Mouse (Mus musculus): ENCODE results near the gene Mrgprg. TPM values are rescaled to one million over a fixed set of nuclear protein-coding genes. Genes with fewer than 3 reads are reported as not detected.

The Mrgprg gene
- total RNA-seq, 1 experiment from 2014 or later: not detected

Other genes starting within 250 kb of the Mrgprg start
- 151 and 177 TPM in 2 replicates for gene Nap1l4, start 217.9 kb downstream of the Mrgprg start, total RNA-seq (2017)
- gene Cars, start 166.9 kb downstream of the Mrgprg start, total RNA-seq (2017): 51.1 and 63.9 TPM in 2 replicates
- 8.0 and 10.3 TPM in 2 replicates for gene Tnfrsf26, start 138.3 kb downstream of the Mrgprg start, total RNA-seq (2017)
- gene Tnfrsf22, start 117.3 kb downstream of the Mrgprg start, total RNA-seq (2017): 3.7 and 4.7 TPM in 2 replicates
- gene Tnfrsf23, start 81.1 kb downstream of the Mrgprg start, total RNA-seq (2017): 0.63 TPM in 1 of 2 replicates, not detected in the other
- 5.9 and 15.3 TPM in 2 replicates for gene Osbpl5, start 10.0 kb downstream of the Mrgprg start, total RNA-seq (2017)
- 1.2 and 1.3 TPM in 2 replicates for gene Mrgpre, start 17.5 kb upstream of the Mrgprg start, total RNA-seq (2017)
- gene Nadsyn1, start 55.9 kb upstream of the Mrgprg start, total RNA-seq (2017): 8.3 and 13.6 TPM in 2 replicates
- gene Dhcr7, start 56.2 kb upstream of the Mrgprg start, total RNA-seq (2017): 11.7 and 25.1 TPM in 2 replicates
- gene Gm498, start 99.8 kb upstream of the Mrgprg start, total RNA-seq (2017): not detected in 2 replicates
- gene Shank2, start 234.9 kb upstream of the Mrgprg start, total RNA-seq (2017): not detected in 2 replicates